Mouse (Mus musculus) G1E (cell line): ENCODE measurements around the gene Xcr1. TPM values are rescaled to one million over a fixed set of nuclear protein-coding genes. Genes with fewer than 3 reads are reported as not detected.

Experiments used
- ATAC-seq: 2 replicates; pipeline ENCODE4 v1.8.0; 2016; ENCODE audit warnings: mild to moderate bottlenecking; ENCODE audit not compliant: insufficient number of reproducible peaks, poor library complexity, low FRiP score, severe bottlenecking; ENCODE audit errors: extremely low read depth
- DNase-seq: peaks from one replicate; pipeline ENCODE4 v3.0.0; 2012; ENCODE audit warnings: low spot score
- H3K27me3 ChIP-seq: 2 replicates; pipeline ENCODE4 v1.6.1; 2012; ENCODE audit warnings: mild to moderate bottlenecking, low read length, inconsistent platforms; ENCODE audit not compliant: insufficient read depth
- H3K36me3 ChIP-seq: replicated peaks from 2 replicates; pipeline ENCODE3; 2012; ENCODE audit warnings: mild to moderate bottlenecking, inconsistent platforms
- H3K4me1 ChIP-seq: 2 replicates; pipeline ENCODE4 v1.6.1; 2012; ENCODE audit warnings: low read depth, low read length, inconsistent platforms, mixed read lengths; ENCODE audit not compliant: insufficient read depth
- H3K4me3 ChIP-seq: 2 replicates; pipeline ENCODE4 v1.5.1; 2012; ENCODE audit warnings: low read depth, mild to moderate bottlenecking, inconsistent platforms, low read length, moderate library complexity, mixed read lengths
- H3K9me3 ChIP-seq: replicated peaks from 2 replicates; pipeline ENCODE4 v1.6.1; 2012; ENCODE audit warnings: inconsistent platforms
- CTCF ChIP-seq: IDR thresholded peaks from 2 replicates; pipeline ENCODE4 v1.5.1; 2012; ENCODE audit warnings: low read depth, low read length, inconsistent platforms, mixed read lengths
- GATA1 ChIP-seq: IDR thresholded peaks from 2 replicates; pipeline ENCODE4 v1.6.1; 2012; ENCODE audit warnings: borderline replicate concordance, low read length, inconsistent platforms, mixed read lengths
- GATA2 ChIP-seq: IDR thresholded peaks from 2 replicates; pipeline ENCODE4 v1.6.1; 2012; ENCODE audit warnings: low read depth, low read length, inconsistent platforms, borderline replicate concordance
- POLR2AphosphoS5 ChIP-seq: IDR thresholded peaks from 2 replicates; pipeline ENCODE4 v1.6.1; 2012; ENCODE audit warnings: low read depth, low read length, inconsistent platforms; ENCODE audit not compliant: insufficient replicate concordance
- TAL1 ChIP-seq: conservative IDR thresholded peaks from 2 replicates; pipeline ENCODE4 v1.6.1; 2012; ENCODE audit warnings: low read depth, low read length, inconsistent platforms, mixed read lengths
- polyA plus RNA-seq: library from polyadenylated mRNA; stranded (reverse); fragments of >175 nt; gene quantifications from 2 replicates; pipeline ENCODE4 v1.2.3, GENCODE M21; 2012
- total RNA-seq, 2 experiments: library from RNA; stranded (forward) in 1 of 2; stranded (reverse) in 1 of 2; fragments of 200-1000 nt in 1 of 2; fragments of >200 nt in 1 of 2; fragmentation: Nextera tagmentation in 1 of 2; gene quantifications; 2 replicates each; pipeline ENCODE4 v1.2.3; 2014 to 2017

The Xcr1 gene
- total and polyA plus RNA-seq, 3 experiments, result 0.11 TPM; not detected in 2

- Histone ChIP-seq H3K4me3 (no peak overlapping the region), H3K36me3 (peaks cover 32% of the 10 kb centered on the region), H3K4me1 (peaks cover 60% of the 10 kb centered on the region), H3K9me3 (no peaks in the 10 kb centered on the region), H3K27me3 (no peaks in the 10 kb centered on the region)
- peak; percentile 6 for DNase-seq
- ATAC-seq, result peak; percentile 50
- TF ChIP-seq POLR2AphosphoS5 (no peak), CTCF (no peak), TAL1 (peak; percentile 74)
These were observed 15.3 kb downstream of the Xcr1 start for GRCm38 (mm10) chr9:123846490-123846889.

GRCm38 (mm10) chr9:123845120-123845519 is 16.7 kb downstream of the Xcr1 start:
- ATAC-seq, result peak; percentile 61
- TF ChIP-seq TAL1, result no peak
- TF ChIP-seq GATA1, result no peak
- TF ChIP-seq CTCF, result no peak
- no peak for TF ChIP-seq GATA2
- no peak for TF ChIP-seq POLR2AphosphoS5
- DNase-seq, result peak; percentile 13
- Histone ChIP-seq H3K4me1 (peaks cover 65% of the 10 kb centered on the region), H3K4me3 (no peak overlapping the region; the same call in 1 of the 2 replicates), H3K27me3 (no peaks in the 10 kb centered on the region), H3K9me3 (no peaks in the 10 kb centered on the region), H3K36me3 (peaks cover 45% of the 10 kb centered on the region)

GRCm38 (mm10) chr9:123844468-123844867 is 17.4 kb downstream of the Xcr1 start:
- ATAC-seq (no peak), DNase-seq (no peak)
- H3K36me3 ChIP-seq, result peaks cover 51% of the 10 kb centered on the region
- H3K4me1 ChIP-seq, result peaks cover 64% of the 10 kb centered on the region
- H3K9me3 ChIP-seq, result no peaks in the 10 kb centered on the region
- no peak for TF ChIP-seq TAL1
- no peak for TF ChIP-seq GATA1
- TF ChIP-seq CTCF, result no peak
- no peak for TF ChIP-seq GATA2
- no peak for TF ChIP-seq POLR2AphosphoS5
- no peak overlapping the region for H3K4me3 ChIP-seq
- H3K27me3 ChIP-seq, result no peaks in the 10 kb centered on the region

- TF ChIP-seq CTCF (no peak), GATA2 (no peak), POLR2AphosphoS5 (no peak), GATA1 (no peak)
- no peaks in the 10 kb centered on the region for H3K27me3 ChIP-seq
- ATAC-seq (0 out of 2 replicates have a peak, but pooled peaks have one; percentile 2), DNase-seq (no peak)
- no peaks in the 10 kb centered on the region for H3K9me3 ChIP-seq
- no peak overlapping the region for H3K4me3 ChIP-seq
- peaks cover 37% of the 10 kb centered on the region for H3K4me1 ChIP-seq
- H3K36me3 ChIP-seq, result peaks cover 84% of the 10 kb centered on the region
These were observed 21.6 kb downstream of the Xcr1 start for GRCm38 (mm10) chr9:123840243-123840642.

- ATAC-seq, result no peak
- Histone ChIP-seq H3K4me1 (peaks cover 13% of the 10 kb centered on the region; the same call in 1 of the 2 replicates), H3K27me3 (no peaks in the 10 kb centered on the region), H3K9me3 (no peaks in the 10 kb centered on the region), H3K36me3 (peaks cover 84% of the 10 kb centered on the region), H3K4me3 (no peak overlapping the region)
- TF ChIP-seq TAL1, result no peak
- TF ChIP-seq CTCF, result no peak
- no peak for TF ChIP-seq POLR2AphosphoS5
- TF ChIP-seq GATA2, result no peak
- no peak for TF ChIP-seq GATA1
- DNase-seq, result no peak
These were observed 26.0 kb downstream of the Xcr1 start for GRCm38 (mm10) chr9:123835851-123836250.

GRCm38 (mm10) chr9:123828916-123829315 is 32.9 kb downstream of the Xcr1 start:
- H3K4me3 ChIP-seq, result no peak overlapping the region
- H3K27me3 ChIP-seq, result no peaks in the 10 kb centered on the region
- no peak for ATAC-seq
- peaks cover 85% of the 10 kb centered on the region for H3K36me3 ChIP-seq
- no peaks in the 10 kb centered on the region for H3K4me1 ChIP-seq
- DNase-seq, result no peak
- TF ChIP-seq GATA1 (no peak), TAL1 (no peak), CTCF (no peak), GATA2 (no peak), POLR2AphosphoS5 (no peak)
- no peaks in the 10 kb centered on the region for H3K9me3 ChIP-seq

GRCm38 (mm10) chr9:123826631-123827030 is 35.2 kb downstream of the Xcr1 start:
- DNase-seq (no peak), ATAC-seq (no peak)
- no peaks in the 10 kb centered on the region for H3K4me1 ChIP-seq
- H3K9me3 ChIP-seq, result no peaks in the 10 kb centered on the region
- H3K36me3 ChIP-seq, result peaks cover 95% of the 10 kb centered on the region
- no peaks in the 10 kb centered on the region for H3K27me3 ChIP-seq
- TF ChIP-seq TAL1 (no peak), GATA2 (no peak), POLR2AphosphoS5 (no peak), CTCF (no peak), GATA1 (no peak)
- H3K4me3 ChIP-seq, result no peak overlapping the region
